Mouse (Mus musculus) lung, postnatal 25 days (tissue): ENCODE data around the gene Il2ra.
A peak's percentile ranks its signal among the peaks of the same experiment; 100 is the strongest.
"Not testable (repeated sequence)": the region's sequence is repeated elsewhere in the genome, so short reads cannot be mapped to it uniquely, and the experiment has no call there.

ENCODE experiments used
- DNase-seq: peaks from one replicate; pipeline ENCODE4 v3.0.0; 2022; ENCODE audit warnings: low spot score

Il2ra gene

DNA sequence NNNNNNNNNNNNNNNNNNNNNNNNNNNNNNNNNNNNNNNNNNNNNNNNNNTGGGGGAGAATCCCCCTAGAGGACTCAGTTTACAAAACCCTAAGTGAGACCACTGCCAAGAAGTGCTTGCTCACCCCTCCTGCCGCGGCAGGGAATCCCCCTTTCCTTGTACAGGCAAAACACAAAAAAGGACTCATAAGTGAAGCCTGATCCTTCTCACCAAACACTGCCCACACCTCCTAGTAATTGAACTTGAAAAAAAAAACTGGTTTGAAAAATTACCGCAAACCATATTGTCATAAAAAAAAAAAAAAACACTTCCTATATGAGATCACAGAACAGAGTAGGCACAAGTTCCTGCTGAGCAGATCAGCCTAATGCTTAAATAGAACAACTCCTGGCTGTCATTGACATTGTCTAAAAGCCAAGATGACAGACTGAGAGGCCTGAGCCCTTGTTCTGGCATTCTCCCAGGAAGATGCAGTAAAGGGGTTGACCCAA, at the start of gene Il2ra:
Gene Il2ra, plus strand, starts transcription at position 357 of the 491 bp plus-strand sequence.
- no peak for DNase-seq

DNA sequence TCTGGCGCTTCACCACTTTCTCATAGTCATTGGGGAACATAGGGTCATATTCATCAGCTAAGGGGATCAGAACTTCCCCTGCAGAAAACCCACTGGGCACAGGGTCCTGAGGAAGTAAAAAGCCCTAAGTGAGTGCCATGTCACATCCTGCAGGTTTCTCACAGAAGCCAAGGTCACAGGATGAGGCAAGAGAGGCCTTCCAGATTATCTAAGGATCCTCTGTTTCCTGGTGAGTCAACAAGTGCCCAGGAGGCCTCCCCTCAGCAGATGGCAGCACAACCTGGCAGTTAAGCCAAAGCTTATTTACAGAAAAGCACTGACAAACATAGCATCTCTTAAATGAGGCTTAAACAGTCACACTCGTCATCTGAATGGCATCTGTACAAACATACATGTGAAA, 45.9 kb upstream of the Il2ra start:
- no peak for DNase-seq

DNA sequence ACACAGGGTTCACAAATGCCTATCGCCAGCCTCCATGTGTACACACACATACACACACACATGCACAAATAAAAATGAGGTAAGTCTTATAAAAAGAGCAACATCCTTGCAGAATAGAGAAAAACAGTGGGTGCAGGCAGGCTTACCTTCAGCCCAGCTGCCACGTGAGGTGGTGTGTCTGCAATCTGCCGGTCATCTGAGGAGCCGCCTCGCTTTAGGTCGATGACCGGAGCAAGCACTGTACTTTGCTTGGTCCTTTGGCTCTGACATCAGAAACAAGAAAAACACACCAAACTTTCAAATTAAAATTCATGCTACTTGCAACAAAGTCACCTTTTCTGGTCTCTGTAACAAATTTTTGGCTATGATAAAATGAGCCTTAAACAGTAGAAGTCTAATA, 44.7 kb upstream of the Il2ra start:
- DNase-seq = no peak

DNA sequence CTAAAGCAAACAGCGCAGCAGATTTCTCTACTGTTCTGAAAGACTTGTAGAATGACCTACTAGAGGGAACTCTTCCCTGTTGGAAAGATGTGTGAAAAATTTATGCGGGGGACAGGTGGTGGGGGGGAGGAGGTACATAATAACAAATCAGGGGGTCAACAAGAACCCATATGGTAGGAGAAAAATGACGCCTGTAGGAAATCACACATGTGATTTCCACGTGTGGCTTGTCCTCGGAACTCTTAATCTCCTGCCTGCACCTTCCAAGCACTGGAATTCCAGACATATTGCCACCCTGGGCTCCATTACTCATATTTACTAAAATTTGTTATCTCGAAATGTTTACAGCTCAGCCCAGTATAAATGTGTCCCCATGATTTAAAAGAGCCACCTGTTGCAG, 40.8 kb upstream of the Il2ra start:
- DNase-seq = no peak

DNA sequence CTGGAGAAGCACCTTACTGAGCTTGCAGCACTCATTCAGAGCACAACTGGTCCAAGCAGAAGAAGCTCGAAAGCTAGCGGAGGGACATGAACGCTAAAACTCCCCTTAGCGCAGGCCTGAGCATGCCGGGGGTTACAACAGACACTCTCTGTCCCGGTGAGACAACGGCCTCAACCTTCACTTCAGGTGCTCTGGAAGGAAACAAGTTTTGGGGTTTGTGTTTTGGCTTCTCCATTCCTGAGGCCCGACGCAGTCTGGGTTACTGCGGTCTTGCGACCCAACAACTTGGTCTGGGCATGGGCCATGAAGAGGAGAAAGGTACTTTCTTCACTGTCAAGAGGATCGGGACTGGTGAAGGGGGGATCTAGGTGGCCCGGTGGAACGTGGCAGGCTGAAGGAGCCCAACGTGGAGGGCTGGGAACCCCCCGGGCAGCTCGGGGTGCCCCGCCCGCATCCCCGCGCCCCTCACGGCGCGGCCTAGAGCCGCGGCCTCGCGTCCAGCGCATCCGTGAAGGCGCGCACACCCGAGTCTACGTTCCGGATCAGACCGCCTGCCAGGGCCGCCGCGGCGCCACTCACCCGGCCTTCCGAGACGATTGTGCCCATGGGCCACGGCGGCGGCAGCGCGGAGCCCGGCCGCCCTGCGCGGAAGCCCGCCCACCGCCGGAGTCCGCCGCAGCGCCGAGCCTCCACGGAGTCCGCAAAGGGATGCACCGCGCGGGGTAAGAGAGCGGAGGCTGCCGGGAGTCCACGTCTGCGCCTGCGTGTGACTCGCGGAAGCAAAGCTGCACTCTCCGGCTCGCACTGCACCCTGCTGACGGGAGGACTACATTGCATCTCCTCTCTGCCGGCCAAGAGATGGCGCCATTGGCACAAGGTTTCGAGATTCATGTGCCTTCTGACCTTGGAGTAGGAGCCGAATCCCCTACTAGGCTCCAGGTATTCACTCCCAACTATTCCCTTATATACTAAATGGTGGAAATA, 39.8 kb upstream of the Il2ra start:
- DNase-seq = peak; percentile 94

DNA sequence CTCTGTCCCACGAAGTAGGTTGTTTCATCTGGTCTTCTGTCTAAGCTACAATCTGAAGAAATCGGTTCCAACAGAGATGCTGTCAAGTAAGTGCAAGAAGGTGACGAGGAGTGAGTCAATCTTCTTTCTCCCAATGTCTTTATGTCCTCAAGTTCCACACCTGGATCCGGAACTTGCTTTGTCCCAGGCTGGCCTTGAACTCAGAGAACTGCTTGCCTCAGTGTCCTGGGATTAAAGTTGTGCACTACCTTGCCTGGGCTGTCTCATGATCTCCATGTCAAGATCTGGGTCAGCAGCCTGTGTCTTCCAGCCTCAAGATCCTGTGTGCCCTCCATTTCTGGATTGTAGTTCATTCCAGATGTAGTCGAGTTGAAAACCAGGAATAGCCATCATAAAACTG, 38.6 kb upstream of the Il2ra start, which contains the start of gene Rbm17:
Gene Rbm17, minus strand, starts transcription at position 101 of the 400 bp plus-strand sequence.
- DNase-seq = no peak

DNA sequence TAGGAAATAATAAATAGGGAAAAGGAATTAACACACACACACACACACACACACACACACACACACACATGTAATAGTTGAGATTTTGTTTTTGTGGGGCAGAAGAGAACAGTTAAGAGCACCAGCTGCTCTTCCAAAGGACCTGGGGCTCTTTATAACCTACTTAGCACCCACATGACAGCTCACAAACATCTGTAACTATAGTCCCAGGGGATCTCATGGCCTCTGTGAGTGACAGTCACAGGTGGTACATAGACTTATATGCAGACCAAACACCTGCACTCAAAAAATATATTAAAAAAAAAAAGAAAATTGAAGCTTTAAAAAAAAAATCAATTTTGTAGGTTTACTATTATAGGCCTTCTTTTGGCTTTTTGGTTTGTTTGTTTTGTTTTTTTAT, 37.7 kb upstream of the Il2ra start:
- DNase-seq = no peak

DNA sequence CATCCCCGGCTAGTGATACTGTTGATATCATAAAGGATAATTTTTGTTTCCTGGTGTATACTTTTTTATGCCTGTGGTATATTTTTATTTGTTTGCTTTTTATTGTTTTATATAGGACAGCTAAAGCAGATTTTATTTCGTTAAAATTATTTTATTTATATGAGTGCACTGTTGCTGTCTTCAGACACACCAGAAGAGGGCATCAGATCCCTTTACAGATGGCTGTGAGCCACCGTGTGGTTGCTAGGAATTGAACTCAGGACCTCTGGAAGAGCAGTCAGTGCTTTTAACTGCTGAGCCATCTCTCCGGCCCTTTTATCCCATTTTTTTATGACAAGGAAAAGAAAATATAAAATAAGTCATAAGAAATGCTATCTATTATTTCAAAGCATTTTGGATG, 35.9 kb upstream of the Il2ra start:
- DNase-seq = not testable (repeated sequence)

DNA sequence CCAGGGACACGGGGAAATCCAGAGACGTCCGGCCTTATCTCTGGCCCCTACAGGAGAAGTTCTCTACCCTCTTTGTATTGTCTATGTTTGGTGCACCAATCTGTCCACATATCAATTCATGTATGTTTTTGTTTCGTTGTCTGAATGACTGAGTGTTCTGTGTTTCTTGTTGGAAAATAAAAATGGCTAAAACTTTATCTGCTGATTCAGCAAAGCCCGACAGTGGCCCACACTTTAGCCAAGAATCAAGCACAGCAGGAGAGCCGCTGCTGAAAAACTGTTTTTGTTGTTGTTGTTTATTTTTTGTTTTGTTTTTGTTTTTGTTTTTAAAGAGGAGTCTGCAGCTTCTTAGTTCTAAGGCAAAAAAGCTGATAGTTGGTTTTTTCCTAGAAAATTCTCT, 29.7 kb upstream of the Il2ra start:
- not testable (repeated sequence) for DNase-seq

DNA sequence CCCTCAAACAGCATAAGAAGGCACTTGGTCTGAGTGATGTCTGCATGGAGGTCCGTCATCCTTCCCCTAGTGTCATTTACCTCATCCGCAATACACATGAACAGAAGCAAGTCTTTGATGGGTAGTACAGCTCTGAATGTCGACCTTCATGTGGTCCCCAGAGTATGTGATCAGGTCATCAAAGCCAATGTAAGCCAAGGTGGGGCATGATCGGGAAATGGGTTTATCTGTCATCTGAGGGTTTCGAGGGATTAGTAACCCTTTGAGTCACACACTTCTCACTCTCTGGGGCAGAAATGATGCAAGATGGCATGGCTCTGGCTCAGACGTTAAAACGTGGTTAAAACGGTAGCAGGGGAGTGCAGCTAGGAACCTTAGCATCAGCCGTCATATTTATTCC, 25.8 kb upstream of the Il2ra start:
- DNase-seq = no peak

DNA sequence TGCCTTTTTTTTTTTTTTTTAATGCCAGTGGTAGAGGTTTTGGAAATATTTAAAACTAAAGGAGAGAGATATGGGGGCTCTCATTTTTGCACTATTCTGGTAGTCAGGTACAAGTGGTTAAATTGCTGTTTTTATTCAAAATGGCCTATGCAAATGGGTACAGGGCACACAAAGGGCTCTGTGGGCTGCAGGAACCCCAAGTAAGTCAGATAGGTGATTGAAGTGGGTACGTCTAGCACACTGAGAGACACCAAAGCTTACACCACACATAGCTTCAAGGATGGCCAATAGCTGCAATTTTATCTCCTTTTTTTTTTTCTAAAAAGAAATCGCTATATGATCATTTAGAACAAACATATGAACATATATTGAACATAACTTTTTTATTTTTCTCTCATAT, 23.0 kb upstream of the Il2ra start:
- DNase-seq = no peak

DNA sequence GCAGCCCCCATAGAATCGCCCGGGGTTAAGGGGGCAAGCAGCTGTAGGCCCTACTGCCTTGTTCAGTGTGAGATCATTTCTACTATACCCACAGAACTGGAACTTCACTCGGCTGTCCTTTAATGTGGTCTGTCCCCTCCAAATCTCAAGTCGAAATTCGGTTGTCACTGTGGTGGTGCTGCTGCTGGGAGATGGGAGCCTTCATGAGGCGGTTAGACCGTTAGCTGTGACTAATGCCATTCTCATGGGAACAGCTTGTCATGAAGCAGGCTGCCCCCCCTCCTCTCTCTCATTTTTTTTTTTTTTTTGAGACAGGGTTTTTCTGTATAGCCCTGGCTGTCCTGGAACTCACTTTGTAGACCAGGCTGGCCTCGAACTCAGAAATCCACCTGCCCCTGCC, 19.4 kb upstream of the Il2ra start:
- no peak for DNase-seq

DNA sequence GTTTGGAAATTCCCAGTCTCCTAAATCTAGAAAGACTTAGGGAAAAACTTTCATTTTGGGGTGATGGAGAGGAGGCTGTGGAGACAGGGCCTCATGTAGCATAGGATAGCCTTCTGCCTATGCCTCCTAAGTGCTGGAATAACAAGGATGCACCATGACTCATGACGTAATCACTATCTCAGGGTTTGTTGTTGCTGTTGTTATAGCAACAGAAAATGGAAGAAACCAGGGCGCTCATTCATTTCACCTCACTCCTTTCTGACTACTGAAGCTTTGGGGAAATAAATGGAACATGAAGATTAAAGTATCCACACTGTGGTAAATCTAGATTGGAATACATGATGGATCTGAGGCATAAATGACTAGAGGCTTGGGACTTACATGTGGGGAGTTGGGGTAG, 18.9 kb upstream of the Il2ra start:
- no peak for DNase-seq

DNA sequence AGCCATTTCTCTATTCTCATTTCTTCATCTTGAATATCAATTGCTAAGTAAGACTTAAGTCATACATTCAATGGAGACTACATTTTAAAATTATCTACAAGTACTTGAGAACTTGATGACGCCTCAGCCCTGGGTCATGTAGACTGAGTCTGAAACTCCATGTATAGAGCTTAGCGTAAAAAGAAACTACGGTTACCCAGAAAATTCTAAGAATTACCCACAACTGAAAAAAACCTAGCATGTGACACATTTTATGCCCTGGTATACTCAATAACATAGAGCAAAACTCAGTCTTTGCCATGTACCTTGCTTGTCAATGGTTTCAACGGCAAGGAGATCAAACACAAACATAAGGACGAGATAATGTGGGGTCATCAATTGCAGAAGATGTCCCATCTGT, 16.7 kb upstream of the Il2ra start, which contains the start of gene Gm17490:
Gene Gm17490, minus strand, starts transcription at position 375 of the 400 bp plus-strand sequence.
- no peak for DNase-seq

DNA sequence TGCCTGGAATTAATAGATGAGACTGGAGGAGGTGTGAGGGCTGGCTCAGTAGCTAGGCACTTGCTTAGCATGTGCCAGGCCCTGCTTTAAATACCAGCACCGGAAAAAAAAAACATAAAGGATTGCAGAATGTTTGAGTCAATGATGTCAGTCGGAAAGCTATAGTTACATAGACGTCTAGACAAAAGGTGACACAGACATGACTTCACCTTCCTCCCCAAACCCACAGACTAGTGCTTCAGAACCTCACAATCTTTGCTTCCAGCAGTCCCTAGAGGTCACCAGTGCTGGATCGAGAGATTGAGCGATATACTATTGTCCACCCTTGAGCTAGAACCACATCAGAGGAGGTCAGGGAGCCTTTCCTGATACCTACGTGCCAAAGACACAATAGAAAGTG, 7.6 kb upstream of the Il2ra start:
- DNase-seq = no peak

DNA sequence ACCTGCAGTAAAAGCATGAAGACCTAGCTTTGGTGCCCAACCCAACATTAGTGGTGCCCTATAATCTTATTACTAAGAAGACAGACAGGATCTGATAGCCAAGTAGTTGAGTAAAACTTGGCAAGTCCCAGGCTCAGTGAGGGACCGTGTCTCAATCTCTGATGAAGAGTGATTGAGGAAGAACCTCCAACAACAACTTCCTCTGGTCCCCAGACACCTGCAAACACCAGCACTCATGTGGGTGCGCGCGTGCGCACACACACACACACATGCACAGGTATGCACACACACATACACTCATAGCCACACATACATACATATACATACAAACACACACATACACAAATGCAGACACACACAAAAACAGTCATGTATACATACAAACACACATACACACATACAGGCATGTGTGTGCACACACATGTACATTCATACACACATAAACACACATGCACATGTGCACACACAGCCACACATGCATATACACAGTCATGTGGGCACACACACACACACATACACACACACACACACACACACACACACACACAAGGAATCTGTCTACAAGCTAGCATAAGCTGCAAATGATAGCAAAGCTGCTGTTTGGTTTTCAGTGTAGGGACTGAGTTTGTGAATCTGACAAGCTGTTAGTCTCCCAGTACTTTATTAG, 7.0 kb upstream of the Il2ra start:
- DNase-seq = no peak

DNA sequence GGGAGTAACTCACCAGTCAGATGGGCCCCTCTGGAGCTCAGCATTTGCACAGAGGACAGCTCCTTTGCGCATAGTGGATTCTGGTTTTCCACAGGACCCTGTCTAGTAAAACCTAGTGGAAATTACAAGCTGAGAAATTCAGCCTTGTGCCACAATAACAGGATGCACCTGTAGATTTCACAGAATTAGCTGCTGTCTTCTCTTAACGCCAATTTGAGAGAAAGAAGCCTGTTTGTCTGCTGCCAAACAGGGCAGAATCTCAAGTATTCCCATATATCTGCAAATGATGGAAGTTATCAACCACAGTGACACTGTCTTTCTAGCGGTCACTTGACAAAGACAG, 6.5 kb upstream of the Il2ra start:
- DNase-seq = no peak

DNA sequence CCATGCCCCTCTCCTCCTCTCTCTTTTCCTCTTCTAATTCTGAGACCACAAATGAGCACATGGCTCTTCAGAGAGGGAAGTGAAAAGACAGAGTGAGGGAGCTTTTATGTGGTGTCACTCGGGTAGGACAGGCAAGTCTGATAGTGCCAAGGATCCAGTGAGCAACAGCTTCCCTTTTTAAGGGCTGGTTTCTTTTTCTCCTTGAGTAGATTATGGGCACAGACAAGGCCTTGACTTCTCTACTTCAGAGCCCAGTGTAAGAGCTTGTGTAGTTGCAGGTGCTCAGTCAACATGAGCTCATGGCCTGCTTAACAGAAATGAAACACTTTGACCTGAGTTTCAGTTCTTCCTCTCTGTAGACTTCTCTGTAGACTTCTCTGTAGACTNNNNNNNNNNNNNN, 5.5 kb upstream of the Il2ra start:
- peak; percentile 17 for DNase-seq

DNA sequence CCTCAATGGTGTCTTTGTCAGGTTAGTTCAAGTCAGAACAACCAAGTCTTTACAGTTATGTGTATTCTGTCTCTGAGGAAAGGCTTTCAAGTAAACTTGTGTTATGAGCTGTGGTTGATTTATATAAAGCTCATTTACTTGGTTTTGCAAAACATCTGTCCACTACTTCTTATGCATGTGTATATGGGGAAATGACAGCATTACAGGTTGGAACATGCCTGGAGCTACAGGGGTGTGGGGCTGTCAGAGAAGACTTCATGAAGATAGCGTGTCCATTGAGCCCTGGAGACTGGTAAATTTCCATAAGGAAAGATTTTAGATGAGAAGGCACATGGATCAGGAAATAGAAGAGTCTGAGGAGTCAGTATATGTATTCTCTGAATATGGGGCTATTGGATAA, 1.4 kb downstream of the Il2ra start:
- no peak for DNase-seq

DNA sequence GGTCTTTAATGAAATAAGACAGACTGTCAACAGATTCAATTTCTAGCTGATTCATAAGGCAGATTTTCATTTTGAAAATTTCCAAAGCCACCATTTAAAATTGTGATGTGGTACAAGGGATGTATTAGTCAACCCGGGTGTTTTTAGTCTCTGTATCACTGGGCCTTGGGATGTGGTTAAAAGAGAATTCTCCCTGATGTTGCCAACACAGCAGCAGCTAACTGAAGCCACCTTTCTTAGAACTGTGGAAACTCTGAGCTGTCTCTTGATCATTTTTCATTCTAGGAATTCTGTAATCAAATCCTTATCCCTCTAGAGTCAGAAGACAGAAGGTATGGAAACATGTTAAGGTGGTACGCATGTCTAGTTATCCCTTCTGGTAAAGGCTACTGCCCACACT, 2.7 kb downstream of the Il2ra start:
- no peak for DNase-seq

DNA sequence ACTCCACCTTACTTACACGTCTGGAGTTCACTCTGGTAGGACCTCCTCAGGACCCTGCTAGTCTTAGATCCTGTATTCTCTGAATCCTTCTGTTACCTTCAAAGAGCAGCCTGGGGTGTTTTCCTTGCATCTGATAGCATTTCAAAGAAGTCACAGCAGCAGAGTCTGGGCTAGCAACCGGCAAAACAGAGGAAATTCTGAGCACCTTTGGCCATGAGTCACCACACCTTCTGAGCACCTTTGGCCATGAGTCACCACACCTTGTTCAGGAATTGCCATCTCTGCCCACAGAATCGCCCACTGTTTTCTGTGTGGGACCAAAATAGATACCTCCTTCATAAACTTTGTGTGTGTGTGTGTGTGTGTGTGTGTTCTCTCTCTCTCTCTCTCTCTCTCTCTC, 8.9 kb downstream of the Il2ra start:
- no peak for DNase-seq

DNA sequence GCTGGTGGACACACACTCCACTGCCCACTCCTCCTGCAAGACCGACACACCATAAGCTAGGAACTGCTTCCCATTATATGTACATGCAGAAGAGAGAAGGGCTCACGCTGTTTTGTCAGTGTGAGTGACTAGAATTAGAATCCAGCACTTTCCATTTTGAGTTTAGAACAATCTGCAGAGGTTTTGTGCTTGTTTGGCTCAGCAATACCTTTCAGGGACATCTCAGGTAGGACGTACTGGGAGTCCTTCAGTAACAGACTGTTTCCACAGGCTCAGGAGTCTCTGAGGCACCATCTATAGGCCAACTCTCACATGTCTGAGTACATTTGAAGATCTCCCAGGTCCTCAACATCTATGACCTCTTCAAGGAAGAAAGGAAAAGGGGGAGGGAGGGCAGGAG, 9.6 kb downstream of the Il2ra start:
- no peak for DNase-seq

DNA sequence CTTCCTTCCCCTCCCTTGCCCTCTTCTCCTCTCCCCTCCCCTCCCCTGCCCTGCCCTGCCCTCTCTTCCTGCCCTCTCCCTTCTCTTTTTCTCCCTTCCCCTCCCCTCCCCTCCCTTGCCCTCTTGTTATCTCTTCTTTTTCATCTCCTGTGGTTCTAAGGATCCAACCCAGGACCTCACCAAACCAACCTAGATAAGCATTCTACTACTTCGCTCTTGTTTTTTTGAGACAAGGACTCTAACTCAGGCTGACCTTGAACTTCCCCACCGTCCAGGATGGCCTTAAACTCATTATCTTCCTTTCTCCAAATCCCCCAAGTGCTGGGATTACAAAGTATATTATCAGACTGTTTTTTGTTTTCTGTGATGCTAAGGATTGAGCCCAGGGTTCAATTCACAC, 10.2 kb downstream of the Il2ra start:
- DNase-seq = no peak
